ENCODE assay signal across 29 mouse cellular contexts in genomic region chr10:9596228-9596627, GRCm38 (mm10).
DNase-seq lines count a peak whose midpoint lies in the region; ATAC-seq and TF ChIP-seq lines count a peak whose summit lies in the region.
"Had no signal": no experiment of that assay in that cellular context is flagged by ENCODE, and none has a peak within 500 bp of the region (broad histone marks: within the 10 kb centered on the region; RNA-seq: fewer than 3 reads in every experiment).

No protein-coding gene starts in this region.

- no peaks in the 10 kb centered on the region for H3K36me3 ChIP-seq in CH12.LX (replicated peaks in 1 of 2; ENCODE audit: control insufficient read depth in 1 of 2, insufficient read depth in 1 of 2, low read length in 1 of 2)
- no peaks in the 10 kb centered on the region for H3K36me3 ChIP-seq in hindbrain, embryonic 12.5 days
- H3K36me3 ChIP-seq: embryonic facial prominence, embryonic 10.5 days; embryonic facial prominence, embryonic 13.5 days; forebrain, embryonic 12.5 days; forebrain, embryonic 15.5 days; heart, embryonic 10.5 days; heart, embryonic 13.5 days; hindbrain, embryonic 15.5 days had no signal

- H3K9ac ChIP-seq in CH12.LX (ENCODE audit: insufficient read depth, low read depth), result no peak overlapping the region
- H3K9ac ChIP-seq in hindbrain, embryonic 12.5 days, result no peak overlapping the region
- H3K9ac ChIP-seq: embryonic facial prominence, embryonic 13.5 days; forebrain, embryonic 12.5 days; forebrain, embryonic 15.5 days; heart, embryonic 13.5 days; hindbrain, embryonic 15.5 days had no signal

- TF ChIP-seq EP300 in CH12.LX (IDR thresholded peaks at IDR 0.05; ENCODE audit: low read length), result peak; percentile 46; the same call in 1 of the 2 replicates

- no peak overlapping the region for H3K4me2 ChIP-seq in CH12.LX (ENCODE audit: insufficient read depth, low read depth, poor library complexity, severe bottlenecking)
- no peak overlapping the region for H3K4me2 ChIP-seq in hindbrain, embryonic 12.5 days (replicated peaks)
- H3K4me2 ChIP-seq: embryonic facial prominence, embryonic 13.5 days; forebrain, embryonic 12.5 days; forebrain, embryonic 15.5 days; heart, embryonic 13.5 days; hindbrain, embryonic 15.5 days had no signal

- in situ Hi-C loops in CH12.LX (cut with MboI; ENCODE audit: low pct_ligation_motif_present, low pct_unique_long_range_greater_than_20kb, low sequenced_read_pairs), result loop anchor here (25.0 kb wide), 1 partner anchor 166 kb away; no protein-coding TSS in a partner anchor

- dilution Hi-C loops in CH12.LX (cut with MboI; ENCODE audit: extremely low pct_ligation_motif_present, extremely low pct_unique_long_range_greater_than_20kb, low sequenced_read_pairs), result no loop called here

- H3K79me2 ChIP-seq in CH12.LX (replicated peaks; ENCODE audit: control insufficient read depth, extremely low read depth, insufficient read depth, poor library complexity, severe bottlenecking), result no peaks in the 10 kb centered on the region

- DNase-seq in adrenal gland, adult 8-10 months, result peak; percentile 56
- no peak for DNase-seq in adrenal gland, postnatal 4 days (ENCODE audit: low spot score in 2 of 2)
- DNase-seq in 416B (ENCODE audit: low read depth), result peak; percentile 17
- peak; percentile 16 for DNase-seq in CH12.LX (ENCODE audit: extremely low read depth)
- DNase-seq in adrenal gland, postnatal 10 days, result peak; percentile 25
- DNase-seq in gastrocnemius, adult 18-20 months (ENCODE audit: low spot score), result no peak
- DNase-seq in kidney, adult 9 months, result no peak
- DNase-seq: cerebellum, adult 11-12 months; cerebellum, adult 8-10 months; cerebellum, postnatal 10 days; cerebellum, postnatal 36 days; embryo, embryonic 11 days; gastrocnemius, adult 2 months; gastrocnemius, postnatal 14 days; heart, adult 18-20 months; heart, postnatal 14 days; heart, postnatal 4 days; kidney, adult 2 months had no signal

- H3K4me1 ChIP-seq in CH12.LX (ENCODE audit: control insufficient read depth in 1 of 2, insufficient read depth in 2 of 2), result peaks cover 6 to 11% of the 10 kb centered on the region in 2 experiments; a peak in 3 of 4 replicates
- no peaks in the 10 kb centered on the region for H3K4me1 ChIP-seq in hindbrain, embryonic 12.5 days
- H3K4me1 ChIP-seq: forebrain, embryonic 15.5 days; heart, embryonic 10.5 days; heart, embryonic 13.5 days; hindbrain, embryonic 15.5 days had no signal

- no peak for TF ChIP-seq POLR2A in CH12.LX (IDR thresholded peaks at IDR 0.05; ENCODE audit: low read depth, low read length)

- no peak overlapping the region for H3K27ac ChIP-seq in CH12.LX (ENCODE audit: insufficient read depth, low read depth)
- H3K27ac ChIP-seq in hindbrain, embryonic 12.5 days, result no peak overlapping the region
- H3K27ac ChIP-seq: embryonic facial prominence, embryonic 10.5 days; embryonic facial prominence, embryonic 13.5 days; forebrain, embryonic 12.5 days; forebrain, embryonic 15.5 days; gastrocnemius, adult 2 months; heart, embryonic 10.5 days; heart, embryonic 13.5 days; hindbrain, embryonic 15.5 days had no signal

- H3K27me3 ChIP-seq in CH12.LX (replicated peaks), result no peaks in the 10 kb centered on the region
- no peaks in the 10 kb centered on the region for H3K27me3 ChIP-seq in hindbrain, embryonic 12.5 days
- H3K27me3 ChIP-seq: embryonic facial prominence, embryonic 13.5 days; forebrain, embryonic 12.5 days; forebrain, embryonic 15.5 days; heart, embryonic 13.5 days; hindbrain, embryonic 15.5 days had no signal

- 94% methylated on average over 5 of the region's 5 CpGs for WGBS in hindbrain, embryonic 12.5 days

- TF ChIP-seq CTCF in CH12.LX (conservative IDR thresholded peaks at IDR 0.05 in 1 of 2, IDR thresholded peaks at IDR 0.05 in 1 of 2; ENCODE audit: low read depth in 2 of 2, low read length in 2 of 2), result no peak

- H3K9me3 ChIP-seq in CH12.LX (replicated peaks; ENCODE audit: low read length), result no peaks in the 10 kb centered on the region
- no peaks in the 10 kb centered on the region for H3K9me3 ChIP-seq in hindbrain, embryonic 12.5 days (replicated peaks)
- H3K9me3 ChIP-seq: embryonic facial prominence, embryonic 10.5 days; embryonic facial prominence, embryonic 13.5 days; forebrain, embryonic 12.5 days; forebrain, embryonic 15.5 days; heart, embryonic 10.5 days; heart, embryonic 13.5 days; hindbrain, embryonic 15.5 days had no signal

- no peak for ATAC-seq in hindbrain, embryonic 12.5 days (ENCODE audit: low FRiP score)
- ATAC-seq: activated CD4-positive, CD25-positive, alpha-beta regulatory T cell, adult 4 months; forebrain, embryonic 15.5 days; intestine, postnatal 0 days had no signal

- no peak for TF ChIP-seq RAD21 in CH12.LX (IDR thresholded peaks at IDR 0.05; ENCODE audit: low read depth, low read length)

- no peak overlapping the region for H3K4me3 ChIP-seq in CH12.LX (replicated peaks in 1 of 3; ENCODE audit: low read depth in 2 of 3, low read length in 2 of 3, poor library complexity in 1 of 3)
- H3K4me3 ChIP-seq in hindbrain, embryonic 12.5 days, result no peak overlapping the region
- H3K4me3 ChIP-seq: embryonic facial prominence, embryonic 10.5 days; embryonic facial prominence, embryonic 13.5 days; erythroblast, embryonic 14.5 days; forebrain, embryonic 12.5 days; forebrain, embryonic 15.5 days; gastrocnemius, adult 2 months; heart, embryonic 10.5 days; heart, embryonic 13.5 days; hindbrain, embryonic 15.5 days had no signal

TF ChIP-seq in CH12.LX, 34 proteins besides CTCF, POLR2A, EP300 and RAD21:
- TF ChIP-seq TCF12 (IDR thresholded peaks at IDR 0.05; ENCODE audit: low read depth, low read length) (0 out of 2 replicates have a peak, but pooled peaks have one; percentile 17), E2F4 (IDR thresholded peaks at IDR 0.05; ENCODE audit: insufficient replicate concordance, low read depth, low read length) (no peak), ZNF384 (IDR thresholded peaks at IDR 0.05; ENCODE audit: low read depth, low read length) (peak; percentile 40; the same call in 1 of the 2 replicates), IRF4 (IDR thresholded peaks at IDR 0.05; ENCODE audit: low read depth, low read length) (peak; percentile 76), ETS1 (conservative IDR thresholded peaks at IDR 0.05; ENCODE audit: low read depth, low read length) (peak; percentile 67), NRF1 (IDR thresholded peaks at IDR 0.05; ENCODE audit: low read depth, low read length) (peak; percentile 45; the same call in 1 of the 2 replicates), ELF1 (IDR thresholded peaks at IDR 0.05; ENCODE audit: low read depth, low read length) (no peak), MAFK (IDR thresholded peaks at IDR 0.05; ENCODE audit: insufficient replicate concordance, low read length) (peak; percentile 89), JUN (IDR thresholded peaks at IDR 0.05; ENCODE audit: insufficient read depth, low read depth, low read length) (peak; percentile 15; the same call in 1 of the 2 replicates), MEF2A (IDR thresholded peaks at IDR 0.05; ENCODE audit: borderline replicate concordance, low read depth, low read length) (no peak)
TF ChIP-seq in CH12.LX: peak in this region for 7.

Comparison
In these comparisons a context has a peak if more than half of its experiments do, and no peak if none do; other contexts are left out.
1. DNase-seq: peak in adrenal gland, adult 8-10 months (single experiment), 416B (single experiment), CH12.LX (single experiment) and adrenal gland, postnatal 10 days (single experiment); none in adrenal gland, postnatal 4 days (0 of 2), gastrocnemius, adult 18-20 months (single experiment) and kidney, adult 9 months (single experiment).